Mouse (Mus musculus) testis, adult 2 months (tissue): ENCODE data around the gene Igsf21.

Experiments
- CTCF ChIP-seq: fragments of 200-500 bp; IDR thresholded peaks from 2 replicates; pipeline ENCODE4 v1.5.1; 2012; ENCODE audit warnings: low read depth, mild to moderate bottlenecking, inconsistent platforms, low read length, moderate library complexity; ENCODE audit not compliant: control insufficient read depth, insufficient read depth, insufficient replicate concordance
- POLR2A ChIP-seq: fragments of 200-500 bp; IDR thresholded peaks from 2 replicates; pipeline ENCODE4 v1.6.1; 2012; ENCODE audit warnings: low read depth, mild to moderate bottlenecking, inconsistent platforms, low read length, moderate library complexity; ENCODE audit not compliant: control insufficient read depth

GRCm38 (mm10) chr4:140131625-140132321, 114.8 kb downstream of the Igsf21 start:
- TF ChIP-seq CTCF (no peak), POLR2A (no peak)
